Mouse (Mus musculus): Measurements from ENCODE around the gene Fgfr3. TPM values are rescaled to one million over a fixed set of nuclear protein-coding genes. Genes with fewer than 3 reads are reported as not detected.

Gene Fgfr3
- not detected in 2 replicates for polyA plus RNA-seq (2012; ENCODE audit: insufficient read depth, insufficient read length, low replicate concordance, missing spikeins)

- WGBS: under 1% methylated on average over 72 of the region's 73 CpGs
- Histone ChIP-seq H3K4me3 (ENCODE audit: insufficient read depth, low read depth, low read length) (peak within 1 kb of the TSS; percentile 48), H3K27ac (ENCODE audit: insufficient read depth, low read depth, low read length) (no peak within 1 kb of the TSS), H3K4me1 (ENCODE audit: control insufficient read depth, insufficient read depth, low read length) (peaks cover 22% of the 10 kb centered on the region)
- TF ChIP-seq POLR2A (IDR thresholded peaks at IDR 0.05; ENCODE audit: insufficient read depth, low read depth, low read length) (no peak), CTCF (IDR thresholded peaks at IDR 0.05; ENCODE audit: insufficient read depth, low read depth, low read length) (no peak)
Observed at GRCm38 (mm10) chr5:33721541-33722265, at the start of gene Fgfr3. Fgfr3 (plus strand) TSS chr5:33721674.

- WGBS: 60% methylated on average over 3 of the region's 3 CpGs
- no peaks in the 10 kb centered on the region for H3K4me1 ChIP-seq (ENCODE audit: control insufficient read depth, insufficient read depth, low read length)
- TF ChIP-seq CTCF (IDR thresholded peaks at IDR 0.05; ENCODE audit: insufficient read depth, low read depth, low read length): no peak
- no peak for TF ChIP-seq POLR2A (IDR thresholded peaks at IDR 0.05; ENCODE audit: insufficient read depth, low read depth, low read length)
- no peak overlapping the region for H3K27ac ChIP-seq (ENCODE audit: insufficient read depth, low read depth, low read length)
- H3K4me3 ChIP-seq (ENCODE audit: insufficient read depth, low read depth, low read length): no peak overlapping the region
Observed at GRCm38 (mm10) chr5:33674439-33674838, 47.0 kb upstream of the Fgfr3 start.

- 0% methylated on average over 1 of the region's 1 CpGs for WGBS
- H3K27ac ChIP-seq (ENCODE audit: insufficient read depth, low read depth, low read length): no peak overlapping the region
Observed at GRCm38 (mm10) chr5:33675964-33676363, 45.5 kb upstream of the Fgfr3 start.

GRCm38 (mm10) chr5:33678244-33678643 lies 43.2 kb upstream of the Fgfr3 start:
- Histone ChIP-seq H3K4me3 (ENCODE audit: insufficient read depth, low read depth, low read length) (no peak overlapping the region), H3K27ac (ENCODE audit: insufficient read depth, low read depth, low read length) (no peak overlapping the region), H3K4me1 (ENCODE audit: control insufficient read depth, insufficient read depth, low read length) (no peaks in the 10 kb centered on the region)
- TF ChIP-seq CTCF (IDR thresholded peaks at IDR 0.05; ENCODE audit: insufficient read depth, low read depth, low read length): no peak
- TF ChIP-seq POLR2A (IDR thresholded peaks at IDR 0.05; ENCODE audit: insufficient read depth, low read depth, low read length): no peak
- WGBS: 93% methylated on average over 5 of the region's 5 CpGs

More at GRCm38 (mm10) chr5:33675964-33676363, 45.5 kb upstream of the Fgfr3 start:
- Histone ChIP-seq H3K4me3 (ENCODE audit: insufficient read depth, low read depth, low read length) (no peak overlapping the region), H3K4me1 (ENCODE audit: control insufficient read depth, insufficient read depth, low read length) (no peaks in the 10 kb centered on the region)
- no peak for TF ChIP-seq CTCF (IDR thresholded peaks at IDR 0.05; ENCODE audit: insufficient read depth, low read depth, low read length)
- TF ChIP-seq POLR2A (IDR thresholded peaks at IDR 0.05; ENCODE audit: insufficient read depth, low read depth, low read length): no peak

DNA sequence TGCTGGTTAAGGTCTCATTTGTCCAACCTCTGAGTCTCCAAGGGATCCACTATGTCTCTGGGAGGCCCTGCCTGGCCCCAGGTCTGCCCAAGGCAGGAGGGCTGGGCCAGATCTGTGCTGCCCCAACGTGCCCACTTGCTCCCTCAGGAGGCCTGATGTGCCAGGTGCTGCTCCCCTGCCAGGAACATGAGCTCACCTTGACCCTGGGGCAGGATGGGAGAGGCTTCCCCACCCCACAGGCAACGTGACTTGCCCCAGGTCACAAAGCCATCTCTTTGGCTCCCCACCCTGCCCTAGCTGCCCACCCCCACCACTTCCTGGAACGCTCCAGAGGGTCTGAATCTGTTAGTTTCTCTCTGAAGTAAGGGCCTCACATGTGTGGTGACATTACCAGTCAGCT lies 40.4 kb upstream of the Fgfr3 start:
- Histone ChIP-seq H3K27ac (ENCODE audit: insufficient read depth, low read depth, low read length) (no peak overlapping the region), H3K4me1 (ENCODE audit: control insufficient read depth, insufficient read depth, low read length) (peaks cover 2% of the 10 kb centered on the region; the same call in 1 of the 2 replicates), H3K4me3 (ENCODE audit: insufficient read depth, low read depth, low read length) (no peak overlapping the region)
- WGBS: 75% methylated on average over 3 of the region's 3 CpGs
- TF ChIP-seq POLR2A (IDR thresholded peaks at IDR 0.05; ENCODE audit: insufficient read depth, low read depth, low read length): no peak
- TF ChIP-seq CTCF (IDR thresholded peaks at IDR 0.05; ENCODE audit: insufficient read depth, low read depth, low read length): no peak

DNA sequence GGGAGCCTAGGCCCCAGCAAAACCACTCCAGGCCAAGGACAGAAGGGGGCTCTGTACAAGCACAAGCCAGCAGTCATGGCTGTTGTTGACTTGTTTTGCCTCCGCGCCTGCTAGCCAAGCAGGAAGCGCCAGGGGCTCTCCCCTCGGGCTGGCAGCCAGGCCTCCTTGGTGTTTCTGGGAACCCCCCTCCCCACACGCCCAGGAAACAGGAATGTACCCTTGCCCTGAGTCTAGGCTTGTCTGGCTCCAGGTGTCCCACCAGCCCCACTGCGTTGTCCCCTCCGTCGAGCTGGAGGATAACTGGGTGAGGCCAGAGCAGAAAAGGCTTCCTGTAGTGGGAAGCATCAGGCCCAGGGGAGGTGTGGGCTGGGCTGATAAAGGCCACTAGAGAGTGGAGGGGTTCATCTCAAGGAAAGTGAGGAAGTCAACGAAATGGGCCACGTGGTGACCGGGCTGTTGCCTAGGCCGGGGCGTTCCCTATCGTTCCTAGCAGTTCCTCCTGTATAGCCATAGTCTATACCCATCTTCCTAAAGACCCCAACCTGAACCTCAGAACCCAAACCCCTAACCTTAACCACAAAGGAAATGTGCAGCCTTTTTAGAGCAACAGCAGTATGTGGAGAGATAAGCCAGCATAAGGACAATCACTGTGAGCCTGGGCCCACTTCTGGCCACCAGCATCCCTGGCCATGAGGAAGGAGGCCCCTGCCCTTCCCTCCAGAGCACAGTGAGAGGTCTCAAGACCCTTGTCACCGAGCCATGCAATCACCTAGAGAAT lies 39.7 kb upstream of the Fgfr3 start:
- WGBS: 80% methylated on average over 15 of the region's 15 CpGs
- peaks cover 7% of the 10 kb centered on the region; the same call in 1 of the 2 replicates for H3K4me1 ChIP-seq (ENCODE audit: control insufficient read depth, insufficient read depth, low read length)
- TF ChIP-seq POLR2A (IDR thresholded peaks at IDR 0.05; ENCODE audit: insufficient read depth, low read depth, low read length): no peak
- no peak for TF ChIP-seq CTCF (IDR thresholded peaks at IDR 0.05; ENCODE audit: insufficient read depth, low read depth, low read length)

GRCm38 (mm10) chr5:33682963-33683362 lies 38.5 kb upstream of the Fgfr3 start:
- WGBS: 87% methylated on average over 4 of the region's 4 CpGs
- H3K27ac ChIP-seq (ENCODE audit: insufficient read depth, low read depth, low read length): no peak overlapping the region

More for the DNA sequence above, 39.7 kb upstream of the Fgfr3 start:
- H3K4me3 ChIP-seq (ENCODE audit: insufficient read depth, low read depth, low read length): no peak overlapping the region
- H3K27ac ChIP-seq (ENCODE audit: insufficient read depth, low read depth, low read length): no peak overlapping the region

GRCm38 (mm10) chr5:33683897-33684652 lies 37.4 kb upstream of the Fgfr3 start:
- TF ChIP-seq POLR2A (IDR thresholded peaks at IDR 0.05; ENCODE audit: insufficient read depth, low read depth, low read length) (no peak), CTCF (IDR thresholded peaks at IDR 0.05; ENCODE audit: insufficient read depth, low read depth, low read length) (no peak)
- H3K4me3 ChIP-seq (ENCODE audit: insufficient read depth, low read depth, low read length): no peak overlapping the region
- WGBS: 47% methylated on average over 7 of the region's 7 CpGs
- no peak overlapping the region for H3K27ac ChIP-seq (ENCODE audit: insufficient read depth, low read depth, low read length)
- peaks cover 7% of the 10 kb centered on the region; the same call in 1 of the 2 replicates for H3K4me1 ChIP-seq (ENCODE audit: control insufficient read depth, insufficient read depth, low read length)

More at GRCm38 (mm10) chr5:33682963-33683362, 38.5 kb upstream of the Fgfr3 start:
- TF ChIP-seq CTCF (IDR thresholded peaks at IDR 0.05; ENCODE audit: insufficient read depth, low read depth, low read length) (no peak), POLR2A (IDR thresholded peaks at IDR 0.05; ENCODE audit: insufficient read depth, low read depth, low read length) (no peak)
- Histone ChIP-seq H3K4me1 (ENCODE audit: control insufficient read depth, insufficient read depth, low read length) (peaks cover 7% of the 10 kb centered on the region; the same call in 1 of the 2 replicates), H3K4me3 (ENCODE audit: insufficient read depth, low read depth, low read length) (no peak overlapping the region)
